Mouse (Mus musculus): ENCODE data around the gene 4930453N24Rik.

4930453N24Rik gene

DNA sequence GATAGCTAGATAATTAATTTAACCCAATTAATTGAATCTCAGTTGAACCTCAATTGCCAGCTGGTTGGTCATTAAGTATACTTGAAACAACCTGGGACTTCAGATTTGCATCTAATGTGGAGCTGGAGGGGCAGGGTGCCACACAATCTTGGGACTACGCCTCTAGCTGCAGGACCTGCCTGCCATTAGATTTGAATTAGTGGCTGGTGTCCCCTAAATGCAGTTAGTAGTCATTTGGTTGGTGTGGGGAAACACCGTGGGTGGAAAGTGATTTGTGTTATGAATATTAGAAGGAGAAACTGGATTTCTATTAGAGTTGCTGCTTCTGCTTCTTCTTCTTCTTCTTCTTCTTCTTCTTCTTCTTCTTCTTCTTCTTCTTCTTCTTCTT, 464 bp upstream of the 4930453N24Rik start:
- Histone ChIP-seq H3K4me1 (replicated peaks; ENCODE audit: low read depth, low read length) (peaks cover 34% of the 10 kb centered on the region), H3K9me3 (ENCODE audit: low read length) (no peaks in the 10 kb centered on the region), H3K36me3 (ENCODE audit: insufficient read depth, low read length) (peaks cover 18% of the 10 kb centered on the region), H3K27me3 (ENCODE audit: insufficient read depth, low read length) (0 out of 2 replicates have a peak, but pooled peaks cover 3% of the 10 kb centered on the region), H3K4me3 (replicated peaks; ENCODE audit: low read length) (peak overlapping the region; percentile 90)
- TF ChIP-seq CTCF (conservative IDR thresholded peaks at IDR 0.05; ENCODE audit: low read length) (no peak), NANOG (IDR thresholded peaks at IDR 0.05; ENCODE audit: borderline replicate concordance, low read length) (no peak), POU5F1 (IDR thresholded peaks at IDR 0.05; ENCODE audit: borderline replicate concordance, low read length) (no peak)

DNA sequence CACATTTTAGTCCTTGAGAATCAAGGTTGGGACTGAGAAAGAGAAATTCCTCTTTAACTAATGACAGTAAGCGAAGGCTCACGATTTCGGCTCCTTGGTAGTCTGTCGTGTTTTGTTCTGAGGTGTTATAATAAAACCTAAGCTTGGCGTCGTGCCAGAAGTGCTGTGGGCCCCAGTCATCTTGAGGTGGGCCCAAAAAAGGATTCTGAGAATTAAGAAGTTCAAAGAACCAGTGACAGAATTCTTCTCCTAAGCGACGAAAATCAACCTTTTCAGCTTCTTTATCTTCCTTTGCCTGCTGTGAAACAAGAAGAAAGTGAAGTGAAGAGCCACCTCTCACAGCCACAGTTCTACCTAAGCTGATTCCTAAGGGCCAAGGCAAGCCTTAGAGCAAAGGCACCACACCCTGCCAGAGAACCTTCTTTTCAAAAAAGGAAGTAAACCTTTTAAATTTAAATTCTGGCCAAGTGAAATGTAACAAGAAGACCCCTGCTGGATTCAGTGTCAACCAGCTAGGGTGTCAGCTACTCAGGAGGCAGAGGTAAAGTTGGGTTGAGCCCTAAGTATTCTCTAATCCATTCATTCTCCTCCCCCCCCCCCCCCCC, 4.2 kb downstream of the 4930453N24Rik start:
- H3K9me3 ChIP-seq (ENCODE audit: low read length) = peaks cover 36% of the 10 kb centered on the region
- no peak overlapping the region; the same call in 1 of the 2 replicates for H3K4me3 ChIP-seq (replicated peaks; ENCODE audit: low read length)
- peaks cover 40% of the 10 kb centered on the region for H3K4me1 ChIP-seq (replicated peaks; ENCODE audit: low read depth, low read length)
- H3K36me3 ChIP-seq (ENCODE audit: insufficient read depth, low read length) = peaks cover 62% of the 10 kb centered on the region
- TF ChIP-seq CTCF (conservative IDR thresholded peaks at IDR 0.05; ENCODE audit: low read length) = no peak
- TF ChIP-seq POU5F1 (IDR thresholded peaks at IDR 0.05; ENCODE audit: borderline replicate concordance, low read length) = no peak
- no peak for TF ChIP-seq NANOG (IDR thresholded peaks at IDR 0.05; ENCODE audit: borderline replicate concordance, low read length)
- H3K27me3 ChIP-seq (ENCODE audit: insufficient read depth, low read length) = no peaks in the 10 kb centered on the region

DNA sequence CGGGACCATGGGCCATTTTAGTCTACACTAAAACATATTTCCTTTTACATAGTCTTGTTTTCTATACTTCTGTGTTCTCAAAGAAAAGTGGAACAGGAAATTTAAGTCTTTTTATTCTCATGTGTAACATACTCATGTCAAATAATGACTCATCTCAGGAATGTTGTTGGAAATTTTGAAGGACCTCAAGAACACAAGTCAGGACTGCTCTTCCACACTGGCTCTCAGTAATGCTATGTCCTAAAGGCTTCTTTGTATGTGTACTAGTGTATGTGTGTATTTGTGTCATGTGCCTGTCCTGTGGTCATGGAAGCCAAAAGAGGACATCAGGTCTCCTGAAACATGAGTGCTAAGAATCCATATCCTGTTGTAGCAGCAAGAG, 11.7 kb downstream of the 4930453N24Rik start:
- H3K4me1 ChIP-seq (replicated peaks; ENCODE audit: low read depth, low read length) = peaks cover 13% of the 10 kb centered on the region; the same call in 1 of the 2 replicates
- no peak for TF ChIP-seq NANOG (IDR thresholded peaks at IDR 0.05; ENCODE audit: borderline replicate concordance, low read length)
- TF ChIP-seq CTCF (conservative IDR thresholded peaks at IDR 0.05; ENCODE audit: low read length) = no peak
- no peak for TF ChIP-seq POU5F1 (IDR thresholded peaks at IDR 0.05; ENCODE audit: borderline replicate concordance, low read length)
- H3K9me3 ChIP-seq (ENCODE audit: low read length) = peaks cover 29% of the 10 kb centered on the region
- H3K36me3 ChIP-seq (ENCODE audit: insufficient read depth, low read length) = peaks cover 30% of the 10 kb centered on the region
- H3K4me3 ChIP-seq (replicated peaks; ENCODE audit: low read length) = no peak overlapping the region
- no peaks in the 10 kb centered on the region for H3K27me3 ChIP-seq (ENCODE audit: insufficient read depth, low read length)

DNA sequence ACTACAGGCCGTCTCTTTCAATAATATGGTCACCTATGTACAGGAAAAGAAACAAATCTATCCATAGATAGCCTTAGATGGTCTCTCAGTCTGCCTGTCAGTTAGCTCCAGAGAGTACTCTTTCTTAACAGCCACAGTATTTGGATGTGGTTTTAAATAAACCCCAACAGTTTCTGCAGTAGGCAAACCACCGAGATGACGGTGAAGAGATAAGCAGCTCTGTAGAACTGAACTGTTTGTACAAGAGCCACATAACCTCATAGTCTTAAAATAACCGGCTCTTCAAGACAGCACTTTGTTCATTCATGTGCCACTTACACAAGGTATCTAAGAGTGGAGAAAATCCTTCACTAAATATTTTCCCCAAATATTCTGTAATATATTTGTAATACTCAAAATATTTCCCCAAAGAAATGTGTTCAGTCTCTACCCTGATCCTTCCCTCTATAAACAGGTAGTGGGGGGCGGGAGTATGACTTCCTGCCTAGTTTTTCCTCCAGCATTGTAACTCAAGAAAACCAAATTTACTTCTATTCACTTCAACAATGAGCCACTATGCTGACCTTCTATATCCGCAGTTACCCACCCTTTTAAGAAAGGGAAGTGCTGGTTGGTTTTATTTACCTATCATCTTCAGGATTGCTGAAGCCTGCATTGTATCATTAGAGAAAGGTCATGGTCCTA, 12.3 kb downstream of the 4930453N24Rik start:
- TF ChIP-seq CTCF (conservative IDR thresholded peaks at IDR 0.05; ENCODE audit: low read length) (no peak), NANOG (IDR thresholded peaks at IDR 0.05; ENCODE audit: borderline replicate concordance, low read length) (no peak), POU5F1 (IDR thresholded peaks at IDR 0.05; ENCODE audit: borderline replicate concordance, low read length) (no peak)
- Histone ChIP-seq H3K36me3 (ENCODE audit: insufficient read depth, low read length) (peaks cover 25% of the 10 kb centered on the region), H3K9me3 (ENCODE audit: low read length) (peaks cover 24% of the 10 kb centered on the region), H3K27me3 (ENCODE audit: insufficient read depth, low read length) (no peaks in the 10 kb centered on the region), H3K4me3 (replicated peaks; ENCODE audit: low read length) (no peak overlapping the region), H3K4me1 (replicated peaks; ENCODE audit: low read depth, low read length) (peaks cover 13% of the 10 kb centered on the region; the same call in 1 of the 2 replicates)

DNA sequence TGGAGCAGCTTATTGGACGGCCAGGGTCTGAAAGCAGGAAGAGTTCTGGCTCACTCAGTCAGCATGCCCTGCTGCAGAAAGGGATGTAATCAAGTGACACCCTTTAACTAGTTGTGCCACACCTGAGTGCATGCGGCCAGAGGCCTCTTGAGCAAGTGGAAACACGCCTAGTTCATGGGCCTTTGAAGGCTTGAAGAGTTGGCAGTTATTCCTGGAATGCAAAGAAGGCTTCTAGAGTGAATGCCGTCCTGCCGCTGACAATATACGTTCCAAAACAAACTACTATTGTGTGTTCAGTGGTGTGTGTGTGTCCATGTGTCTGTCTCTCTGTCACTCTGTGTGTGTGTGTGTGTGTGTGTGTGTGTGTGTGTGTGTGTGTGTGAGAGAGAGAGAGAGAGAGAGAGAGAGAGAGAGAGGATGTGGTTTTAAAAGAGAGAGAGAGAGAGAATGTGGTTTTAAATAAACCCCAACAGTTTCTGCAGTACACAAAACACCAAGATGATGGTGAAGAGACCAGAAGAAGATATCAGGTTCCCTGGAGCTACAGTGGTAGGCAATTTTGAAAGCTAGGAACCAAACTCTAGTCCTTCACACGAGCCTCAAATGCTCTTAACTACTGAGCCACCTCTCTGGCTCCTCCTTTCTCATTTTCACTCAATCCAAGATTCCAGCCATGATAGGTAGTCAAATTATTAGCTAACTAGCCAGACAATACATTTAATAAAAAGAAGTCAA, 13.1 kb downstream of the 4930453N24Rik start:
- Histone ChIP-seq H3K9me3 (ENCODE audit: low read length) (peaks cover 16% of the 10 kb centered on the region), H3K4me1 (replicated peaks; ENCODE audit: low read depth, low read length) (peaks cover 13% of the 10 kb centered on the region; the same call in 1 of the 2 replicates), H3K36me3 (ENCODE audit: insufficient read depth, low read length) (peaks cover 16% of the 10 kb centered on the region), H3K4me3 (replicated peaks; ENCODE audit: low read length) (no peak overlapping the region), H3K27me3 (ENCODE audit: insufficient read depth, low read length) (no peaks in the 10 kb centered on the region)
- TF ChIP-seq POU5F1 (IDR thresholded peaks at IDR 0.05; ENCODE audit: borderline replicate concordance, low read length) (no peak), NANOG (IDR thresholded peaks at IDR 0.05; ENCODE audit: borderline replicate concordance, low read length) (no peak), CTCF (conservative IDR thresholded peaks at IDR 0.05; ENCODE audit: low read length) (no peak)

DNA sequence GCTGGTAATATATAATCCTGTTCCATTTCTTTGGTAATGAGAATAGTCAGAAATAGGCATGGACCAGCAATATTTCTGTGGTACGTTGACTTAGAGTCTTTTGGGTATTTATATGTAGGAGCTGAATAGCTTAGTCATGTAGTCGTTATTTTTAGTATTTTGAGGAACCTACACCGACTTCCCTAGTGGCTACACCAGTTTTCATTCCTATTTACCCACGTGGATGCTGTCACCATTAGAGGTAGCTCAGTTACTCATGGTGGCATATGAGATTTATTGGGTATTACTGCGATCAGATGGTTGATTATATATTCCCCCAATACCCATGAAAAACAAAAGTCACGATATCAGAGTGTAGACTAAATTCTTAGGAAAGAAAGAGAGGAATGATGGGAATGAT, 14.6 kb downstream of the 4930453N24Rik start:
- Histone ChIP-seq H3K36me3 (ENCODE audit: insufficient read depth, low read length) (peaks cover 5% of the 10 kb centered on the region; the same call in 1 of the 2 replicates), H3K27me3 (ENCODE audit: insufficient read depth, low read length) (no peaks in the 10 kb centered on the region), H3K4me3 (replicated peaks; ENCODE audit: low read length) (no peak overlapping the region), H3K9me3 (ENCODE audit: low read length) (0 out of 2 replicates have a peak, but pooled peaks cover 7% of the 10 kb centered on the region), H3K4me1 (replicated peaks; ENCODE audit: low read depth, low read length) (peaks cover 8% of the 10 kb centered on the region; the same call in 1 of the 2 replicates)
- no peak for TF ChIP-seq POU5F1 (IDR thresholded peaks at IDR 0.05; ENCODE audit: borderline replicate concordance, low read length)
- TF ChIP-seq CTCF (conservative IDR thresholded peaks at IDR 0.05; ENCODE audit: low read length) = no peak
- TF ChIP-seq NANOG (IDR thresholded peaks at IDR 0.05; ENCODE audit: borderline replicate concordance, low read length) = no peak

DNA sequence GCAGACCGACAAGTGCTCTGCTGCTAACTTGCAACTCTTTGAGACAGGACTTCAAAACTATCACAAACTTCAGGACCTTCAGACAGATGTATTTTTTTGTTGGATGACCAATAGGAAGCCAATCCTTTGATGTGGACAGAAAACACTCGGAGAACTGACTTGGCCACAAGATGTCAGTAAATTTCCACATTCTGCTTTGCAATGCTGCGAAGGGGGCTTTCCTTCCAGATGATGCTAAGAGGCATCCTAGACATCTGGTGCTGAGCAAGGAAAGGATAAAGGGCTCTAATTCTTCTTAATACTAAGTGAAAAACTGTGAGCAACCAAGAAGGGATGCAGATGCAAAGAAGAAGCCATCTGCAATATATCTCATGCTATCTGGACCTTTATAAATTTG, 16.2 kb downstream of the 4930453N24Rik start:
- H3K9me3 ChIP-seq (ENCODE audit: low read length) = 0 out of 2 replicates have a peak, but pooled peaks cover 7% of the 10 kb centered on the region
- no peaks in the 10 kb centered on the region for H3K27me3 ChIP-seq (ENCODE audit: insufficient read depth, low read length)
- H3K4me3 ChIP-seq (replicated peaks; ENCODE audit: low read length) = no peak overlapping the region
- no peaks in the 10 kb centered on the region for H3K36me3 ChIP-seq (ENCODE audit: insufficient read depth, low read length)
- TF ChIP-seq CTCF (conservative IDR thresholded peaks at IDR 0.05; ENCODE audit: low read length) (peak; percentile 36), POU5F1 (IDR thresholded peaks at IDR 0.05; ENCODE audit: borderline replicate concordance, low read length) (no peak), NANOG (IDR thresholded peaks at IDR 0.05; ENCODE audit: borderline replicate concordance, low read length) (no peak)
- peaks cover 5% of the 10 kb centered on the region; the same call in 1 of the 2 replicates for H3K4me1 ChIP-seq (replicated peaks; ENCODE audit: low read depth, low read length)

All from E14TG2a.4 (cell line).